Mouse (Mus musculus) forebrain, embryonic 11.5 days (tissue): ENCODE results near the gene Nipsnap3b. TPM values are rescaled to one million over a fixed set of nuclear protein-coding genes. Genes with fewer than 3 reads are reported as not detected.

Source experiments
- ATAC-seq: fragments of 200-750 bp; cut with Nextera tagmentation; replicated peaks from 2 replicates; pipeline ENCODE4 v1.8.0; 2017; ENCODE audit warnings: moderate TSS enrichment; ENCODE audit not compliant: low FRiP score
- DNase-seq: peaks from one replicate; pipeline ENCODE4 v3.0.0-alpha.2; 2017; ENCODE audit warnings: low spot score
- H3K27ac ChIP-seq: fragments of 300-500 bp; sonication (generic); 2 replicates; pipeline ENCODE4 v1.5.1; 2014; ENCODE audit warnings: low read depth, low read length
- H3K27me3 ChIP-seq: fragments of 300-500 bp; sonication (generic); 2 replicates; pipeline ENCODE4 v1.6.1; 2014; ENCODE audit warnings: mild to moderate bottlenecking, low read length, mixed read lengths; ENCODE audit not compliant: control insufficient read depth, insufficient read depth
- H3K36me3 ChIP-seq: fragments of 300-500 bp; sonication (generic); 2 replicates; pipeline ENCODE4 v1.6.1; 2014; ENCODE audit warnings: mild to moderate bottlenecking, low read length, moderate library complexity, mixed read lengths; ENCODE audit not compliant: control insufficient read depth, insufficient read depth
- H3K4me1 ChIP-seq: fragments of 300-500 bp; sonication (generic); replicated peaks from 2 replicates; pipeline ENCODE4 v1.6.1; 2014; ENCODE audit warnings: low read length, mixed read lengths; ENCODE audit not compliant: control insufficient read depth, insufficient read depth
- H3K4me2 ChIP-seq: fragments of 300-500 bp; sonication (generic); 2 replicates; pipeline ENCODE4 v1.6.1; 2014; ENCODE audit warnings: low read depth, mild to moderate bottlenecking, low read length, moderate library complexity, mixed read lengths; ENCODE audit not compliant: severe bottlenecking
- H3K4me3 ChIP-seq: fragments of 300-500 bp; sonication (generic); 2 replicates; pipeline ENCODE4 v1.5.1; 2014; ENCODE audit warnings: low read depth, low read length
- H3K9ac ChIP-seq: fragments of 300-500 bp; sonication (generic); 2 replicates; pipeline ENCODE4 v1.6.1; 2014; ENCODE audit warnings: low read length
- H3K9me3 ChIP-seq: fragments of 300-500 bp; sonication (generic); 2 replicates; pipeline ENCODE4 v1.6.1; 2016; ENCODE audit warnings: low read length, mixed read lengths; ENCODE audit not compliant: control insufficient read depth
- WGBS: fragments of 180-500 bp; shearing (Covaris S2); extraction: QIAGEN DNeasy Blood & Tissue Kit; methylation state at CpG from one replicate; pipeline ENCODE4 v1.1.7; 2014; 5-methylcytosine and 5-hydroxymethylcytosine counted together
- polyA plus RNA-seq: library from polyadenylated mRNA; unstranded; fragments of >200 nt; fragmentation: Nextera tagmentation; extraction: Ambion mirVana; gene quantifications from 2 replicates; pipeline ENCODE4 v1.2.1, GENCODE M21; 2014

Gene Nipsnap3b
- polyA plus RNA-seq, 1 experiment from 2014 or later = 86.4 TPM

DNA sequence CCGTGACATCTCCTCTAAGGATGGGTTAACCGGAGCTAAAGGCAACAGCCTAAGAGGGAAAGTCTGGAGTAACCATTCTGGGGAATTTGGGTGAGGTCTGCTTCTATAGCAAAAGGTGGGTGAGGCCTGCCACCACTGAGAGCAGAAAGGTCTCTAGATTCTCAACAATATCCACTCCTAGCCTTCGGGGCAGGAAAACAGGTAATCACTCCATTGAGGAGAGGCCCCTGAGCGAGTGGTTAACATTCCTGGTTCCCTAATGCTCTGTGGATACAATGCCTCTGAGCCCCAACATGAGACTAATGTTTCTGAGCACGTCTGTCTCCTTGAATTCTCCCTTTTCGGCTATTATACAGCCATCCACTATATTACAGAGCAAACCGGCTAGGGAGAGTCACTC, 2.7 kb downstream of the Nipsnap3b start:
- Histone ChIP-seq H3K9me3 (no peaks in the 10 kb centered on the region; the same call in 1 of the 2 replicates), H3K9ac (no peak overlapping the region), H3K4me3 (no peak overlapping the region), H3K27ac (no peak overlapping the region), H3K36me3 (peaks cover 21% of the 10 kb centered on the region; the same call in 1 of the 2 replicates), H3K4me1 (no peaks in the 10 kb centered on the region; the same call in 1 of the 2 replicates), H3K4me2 (no peak overlapping the region), H3K27me3 (no peaks in the 10 kb centered on the region)
- 89% methylated on average over 7 of the region's 7 CpGs for WGBS
- ATAC-seq = no peak
- DNase-seq = no peak

DNA sequence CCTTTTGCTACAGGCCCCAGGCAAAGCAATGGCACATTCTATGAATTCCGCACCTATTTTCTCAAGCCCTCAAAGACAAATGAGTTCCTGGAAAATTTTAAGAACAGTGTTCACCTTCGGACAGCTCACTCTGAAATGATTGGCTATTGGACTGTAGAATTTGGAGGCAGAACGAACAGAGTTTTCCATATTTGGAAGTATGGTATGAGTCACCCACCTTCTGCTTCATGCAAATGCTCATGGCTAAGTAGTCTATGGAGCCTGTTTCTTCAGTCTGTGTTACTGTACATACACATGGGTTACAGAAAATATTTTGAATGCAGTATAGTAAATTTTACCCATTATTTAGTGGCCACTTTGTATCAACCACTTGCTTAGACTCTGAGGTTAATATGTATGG, 3.3 kb downstream of the Nipsnap3b start:
- Histone ChIP-seq H3K36me3 (peaks cover 21% of the 10 kb centered on the region; the same call in 1 of the 2 replicates), H3K9me3 (no peaks in the 10 kb centered on the region; the same call in 1 of the 2 replicates), H3K4me3 (no peak overlapping the region), H3K4me2 (no peak overlapping the region), H3K27me3 (no peaks in the 10 kb centered on the region), H3K27ac (no peak overlapping the region), H3K9ac (no peak overlapping the region), H3K4me1 (no peaks in the 10 kb centered on the region; the same call in 1 of the 2 replicates)
- no peak for DNase-seq
- WGBS = 91% methylated on average over 3 of the region's 3 CpGs
- no peak for ATAC-seq

DNA sequence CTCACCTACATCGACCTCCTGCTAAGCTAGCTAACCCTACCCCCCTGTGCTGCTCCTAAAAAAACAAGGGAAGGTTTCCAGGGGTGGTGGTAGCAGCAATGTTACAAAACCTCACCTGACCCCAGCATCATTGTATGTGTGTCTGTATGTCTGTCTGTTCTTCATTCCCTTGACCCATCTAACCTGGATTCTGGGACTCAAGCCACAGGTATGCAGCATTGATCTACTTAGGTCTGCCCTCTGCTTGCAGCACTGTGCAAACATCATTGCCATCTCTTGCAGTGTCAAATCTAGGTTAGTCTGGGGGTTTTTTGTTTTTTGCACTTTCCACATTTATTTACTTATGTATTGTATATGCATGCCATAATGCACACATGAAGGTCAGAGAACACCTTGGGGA, 6.7 kb downstream of the Nipsnap3b start:
- WGBS = 92% methylated on average over 1 of the region's 1 CpGs
- no peak overlapping the region for H3K4me3 ChIP-seq
- H3K36me3 ChIP-seq = peaks cover 24% of the 10 kb centered on the region; the same call in 1 of the 2 replicates
- H3K4me2 ChIP-seq = no peak overlapping the region
- DNase-seq (no peak), ATAC-seq (no peak)
- H3K9ac ChIP-seq = no peak overlapping the region
- H3K4me1 ChIP-seq = no peaks in the 10 kb centered on the region
- no peaks in the 10 kb centered on the region; the same call in 1 of the 2 replicates for H3K9me3 ChIP-seq
- no peak overlapping the region for H3K27ac ChIP-seq
- no peaks in the 10 kb centered on the region for H3K27me3 ChIP-seq

DNA sequence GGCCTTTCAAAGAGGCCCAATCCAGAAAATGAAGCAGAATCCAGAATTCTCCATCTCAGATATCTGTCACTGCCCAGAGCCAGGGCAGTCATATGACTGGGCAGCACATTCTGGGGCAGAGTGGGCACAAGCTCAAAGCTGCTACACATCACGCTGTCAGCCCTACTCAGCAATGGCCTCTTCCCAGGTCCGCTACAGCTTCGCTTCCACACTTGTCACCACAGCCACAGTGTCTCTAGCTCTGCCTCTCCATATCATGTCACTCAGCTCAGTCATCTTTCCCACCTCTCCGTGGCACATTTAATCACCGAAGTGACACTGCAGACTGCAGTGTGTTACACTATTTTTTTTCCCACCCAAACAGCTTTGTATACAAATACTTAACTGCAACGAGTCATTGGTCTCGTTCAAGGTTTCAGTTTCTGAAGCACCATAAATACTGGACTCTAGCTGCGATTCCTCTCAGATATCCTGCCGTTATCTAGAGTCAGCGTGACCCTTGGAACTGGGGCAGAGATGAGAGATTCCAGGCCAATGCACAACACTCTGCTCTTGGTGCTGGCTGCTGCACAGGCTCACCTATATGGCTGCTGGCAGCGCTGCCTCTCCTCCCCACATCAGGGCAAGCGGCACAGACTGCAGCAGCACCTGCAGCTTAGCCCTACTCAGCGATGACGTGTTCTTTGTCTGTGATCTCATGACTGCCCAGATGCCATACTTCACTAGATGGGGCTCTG, 11.7 kb downstream of the Nipsnap3b start:
- DNase-seq (no peak), ATAC-seq (no peak)
- Histone ChIP-seq H3K4me2 (no peak overlapping the region), H3K27ac (no peak overlapping the region), H3K9ac (no peak overlapping the region), H3K4me3 (no peak overlapping the region), H3K27me3 (no peaks in the 10 kb centered on the region), H3K4me1 (no peaks in the 10 kb centered on the region), H3K36me3 (peaks cover 5% of the 10 kb centered on the region; the same call in 1 of the 2 replicates), H3K9me3 (no peaks in the 10 kb centered on the region)
- WGBS = 95% methylated on average over 14 of the region's 14 CpGs

DNA sequence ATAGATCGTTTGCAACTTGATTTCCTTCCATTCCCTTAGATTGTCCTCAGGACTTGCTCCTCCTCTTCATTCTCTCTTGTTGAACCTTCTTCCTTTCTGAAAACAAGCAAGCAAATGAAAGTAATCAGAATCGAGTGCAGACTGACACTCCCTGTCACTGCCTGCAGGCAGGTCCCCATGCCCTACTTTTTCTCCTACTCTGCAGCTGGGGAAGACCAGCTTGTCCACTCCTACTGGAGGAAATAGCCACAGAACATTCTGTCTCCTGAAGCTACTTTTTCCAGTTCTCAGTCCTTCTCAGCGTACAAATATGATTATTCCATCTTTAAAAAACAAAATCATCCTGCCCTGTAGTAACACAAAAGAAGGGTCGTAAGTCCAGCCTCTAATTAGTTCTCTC, 12.7 kb downstream of the Nipsnap3b start:
- no peak overlapping the region for H3K9ac ChIP-seq
- DNase-seq = no peak
- no peak for ATAC-seq
- H3K27ac ChIP-seq = no peak overlapping the region
- 88% methylated on average over 4 of the region's 4 CpGs for WGBS
- peaks cover 3% of the 10 kb centered on the region; the same call in 1 of the 2 replicates for H3K36me3 ChIP-seq
- no peaks in the 10 kb centered on the region for H3K27me3 ChIP-seq
- H3K4me3 ChIP-seq = no peak overlapping the region
- H3K9me3 ChIP-seq = no peaks in the 10 kb centered on the region
- no peaks in the 10 kb centered on the region for H3K4me1 ChIP-seq
- H3K4me2 ChIP-seq = no peak overlapping the region

DNA sequence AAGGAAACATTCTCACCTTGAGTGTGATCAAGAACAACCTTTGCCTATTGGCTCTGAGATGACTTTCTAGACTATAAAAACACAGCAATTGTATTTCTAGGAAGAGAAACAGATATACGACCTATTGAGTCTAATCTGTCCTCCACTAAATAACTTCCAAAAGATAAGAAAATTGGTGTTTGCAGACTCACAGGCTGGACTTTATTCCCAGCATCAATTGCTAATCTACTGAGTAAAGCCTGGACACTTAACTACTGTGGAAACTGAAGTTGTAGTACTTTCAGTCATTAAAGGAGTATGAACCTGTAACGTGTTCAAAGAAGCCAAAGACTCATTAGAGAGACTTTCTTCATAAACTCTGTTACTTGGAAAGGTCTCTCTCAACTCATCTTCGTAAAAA, 16.1 kb downstream of the Nipsnap3b start:
- Histone ChIP-seq H3K27ac (no peak overlapping the region), H3K27me3 (no peaks in the 10 kb centered on the region), H3K36me3 (no peaks in the 10 kb centered on the region), H3K4me2 (no peak overlapping the region), H3K4me1 (no peaks in the 10 kb centered on the region), H3K9me3 (no peaks in the 10 kb centered on the region), H3K9ac (no peak overlapping the region), H3K4me3 (no peak overlapping the region)
- 83% methylated on average over 3 of the region's 3 CpGs for WGBS
- DNase-seq = no peak
- no peak for ATAC-seq

DNA sequence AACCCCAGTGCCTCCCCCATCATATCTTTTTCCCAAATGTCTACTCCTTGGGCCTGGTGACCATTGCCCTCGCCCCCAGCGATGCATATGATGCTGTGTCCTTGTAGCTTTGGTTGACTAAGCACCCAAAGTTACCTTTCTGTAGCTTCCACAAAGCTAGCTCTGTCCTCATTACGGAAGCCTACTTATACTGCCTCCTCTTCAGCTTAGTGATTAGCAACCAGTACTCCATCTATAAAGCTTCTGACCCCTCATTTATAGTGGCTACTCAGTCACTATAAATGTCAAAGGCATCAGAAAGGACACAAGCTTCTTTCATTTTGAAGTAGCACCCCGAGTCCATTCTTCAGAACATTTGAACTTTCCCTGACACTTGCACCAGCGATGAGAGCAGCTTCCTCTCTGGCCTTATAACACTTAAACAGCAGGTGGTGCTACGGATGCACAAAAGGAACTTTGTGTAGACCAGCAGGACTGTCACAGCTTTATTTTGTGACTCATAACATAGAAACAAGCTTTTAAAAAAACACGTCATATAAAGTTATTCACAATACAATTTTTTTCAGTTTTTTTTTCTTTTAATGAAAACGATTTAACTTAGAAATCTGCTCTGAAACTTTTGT, 18.8 kb downstream of the Nipsnap3b start:
- ATAC-seq (no peak), DNase-seq (no peak)
- no peaks in the 10 kb centered on the region for H3K4me1 ChIP-seq
- no peak overlapping the region for H3K4me2 ChIP-seq
- H3K9ac ChIP-seq = no peak overlapping the region
- H3K9me3 ChIP-seq = no peaks in the 10 kb centered on the region
- no peaks in the 10 kb centered on the region for H3K27me3 ChIP-seq
- 47% methylated on average over 8 of the region's 8 CpGs for WGBS
- no peak overlapping the region for H3K4me3 ChIP-seq
- no peak overlapping the region for H3K27ac ChIP-seq
- H3K36me3 ChIP-seq = no peaks in the 10 kb centered on the region

DNA sequence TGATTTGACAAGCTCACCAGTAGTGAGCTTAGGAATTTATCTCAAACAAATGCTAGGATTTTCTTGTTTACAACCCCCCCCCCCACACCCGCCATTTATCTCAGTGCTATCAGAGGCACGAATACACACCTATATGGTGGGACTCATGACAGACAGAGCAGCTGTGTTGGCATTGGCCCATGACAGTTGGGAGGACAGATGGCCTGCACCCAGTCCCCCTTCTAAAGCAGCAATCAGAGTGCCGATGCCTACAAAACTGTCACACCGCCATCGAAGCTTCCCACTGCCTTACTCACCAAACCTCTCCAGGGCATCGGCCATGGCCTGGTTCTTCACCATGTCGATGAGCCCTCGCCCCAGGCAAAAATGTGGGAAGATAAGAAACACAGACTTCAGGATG, 32.1 kb downstream of the Nipsnap3b start:
- H3K4me2 ChIP-seq = no peak overlapping the region
- H3K36me3 ChIP-seq = no peaks in the 10 kb centered on the region
- no peak for ATAC-seq
- H3K9me3 ChIP-seq = no peaks in the 10 kb centered on the region
- 93% methylated on average over 8 of the region's 8 CpGs for WGBS
- H3K9ac ChIP-seq = no peak overlapping the region
- no peaks in the 10 kb centered on the region for H3K4me1 ChIP-seq
- no peak for DNase-seq
- H3K27me3 ChIP-seq = no peaks in the 10 kb centered on the region
- H3K4me3 ChIP-seq = no peak overlapping the region
- H3K27ac ChIP-seq = no peak overlapping the region
